Mouse (Mus musculus) MEL (cell line): ENCODE measurements around the gene Ttyh2. TPM values are rescaled to one million over a fixed set of nuclear protein-coding genes. Genes with fewer than 3 reads are reported as not detected.

ENCODE experiments used
- DNase-seq: peaks from one replicate; pipeline ENCODE4 v3.0.0; 2011; ENCODE audit warnings: low read depth, low spot score
- H3K27ac ChIP-seq: 2 replicates; pipeline ENCODE4 v1.5.1; 2012; ENCODE audit warnings: low read depth, mild to moderate bottlenecking, control low read depth, low read length, moderate library complexity; ENCODE audit not compliant: control insufficient read depth
- H3K27me3 ChIP-seq, 2 experiments: fragments of 150-350 bp in 1 of 2; sonication (generic) in 1 of 2; 2 replicates each; pipeline ENCODE4 v1.6.1; 2012; ENCODE audit warnings: low read length in 2 of 2, mild to moderate bottlenecking in 2 of 2, improper control_type of control experiment in 1 of 2, moderate library complexity in 1 of 2; ENCODE audit not compliant: insufficient read depth in 2 of 2, control insufficient read depth in 1 of 2
- H3K36me3 ChIP-seq, 2 experiments: 2 replicates each; pipeline ENCODE4 v1.6.1; 2012 to 2014; ENCODE audit warnings: low read length in 2 of 2, improper control_type of control experiment in 1 of 2, inconsistent platforms in 1 of 2, mild to moderate bottlenecking in 1 of 2; ENCODE audit not compliant: insufficient read depth in 2 of 2, control insufficient read depth in 1 of 2
- H3K4me1 ChIP-seq, 2 experiments: fragments of 150-350 bp in 1 of 2; sonication (generic) in 1 of 2; 2 replicates each; pipeline ENCODE4 v1.6.1; 2012; ENCODE audit warnings: low read length in 2 of 2, improper control_type of control experiment in 1 of 2, mild to moderate bottlenecking in 1 of 2; ENCODE audit not compliant: insufficient read depth in 2 of 2, control insufficient read depth in 1 of 2
- H3K4me3 ChIP-seq, 2 experiments: fragments of 150-350 bp in 1 of 2; sonication (generic) in 1 of 2; 2 replicates each; pipeline ENCODE4 v1.5.1; 2012; ENCODE audit warnings: low read depth in 2 of 2, low read length in 2 of 2, mild to moderate bottlenecking in 2 of 2, moderate library complexity in 2 of 2, control low read depth in 1 of 2, improper control_type of control experiment in 1 of 2; ENCODE audit not compliant: control insufficient read depth in 1 of 2, insufficient read depth in 1 of 2
- H3K79me2 ChIP-seq: 2 replicates; pipeline ENCODE4 v1.6.1; 2012; ENCODE audit warnings: mild to moderate bottlenecking, low read length, moderate library complexity; ENCODE audit not compliant: control insufficient read depth, poor library complexity, insufficient read depth
- H3K9ac ChIP-seq: 2 replicates; pipeline ENCODE4 v1.6.1; 2012; ENCODE audit warnings: low read depth, mild to moderate bottlenecking, control low read depth, low read length, moderate library complexity; ENCODE audit not compliant: control insufficient read depth, poor library complexity, severe bottlenecking
- H3K9me3 ChIP-seq: fragments of 150-350 bp; sonication (generic); replicated peaks from 2 replicates; pipeline ENCODE4 v1.6.1; 2012; ENCODE audit warnings: mild to moderate bottlenecking, low read length, improper control_type of control experiment, moderate library complexity; ENCODE audit not compliant: insufficient read depth
- BHLHE40 ChIP-seq: IDR thresholded peaks from 2 replicates; pipeline ENCODE4 v1.6.1; 2012; ENCODE audit warnings: low read depth, mild to moderate bottlenecking, inconsistent platforms, low read length, improper control_type of control experiment, borderline replicate concordance
- CHD2 ChIP-seq: IDR thresholded peaks from 2 replicates; pipeline ENCODE4 v1.6.1; 2011; ENCODE audit warnings: low read length, improper control_type of control experiment
- E2F4 ChIP-seq: IDR thresholded peaks from 2 replicates; pipeline ENCODE4 v1.6.1; 2011; ENCODE audit warnings: low read depth, low read length, improper control_type of control experiment, borderline replicate concordance
- EP300 ChIP-seq, 2 experiments: IDR thresholded peaks; 2 replicates each; pipeline ENCODE4 v1.6.1; 2011; ENCODE audit warnings: improper control_type of control experiment in 2 of 2, low read length in 2 of 2, low read depth in 1 of 2, mild to moderate bottlenecking in 1 of 2
- ETS1 ChIP-seq: IDR thresholded peaks from 2 replicates; pipeline ENCODE4 v1.6.1; 2012; ENCODE audit warnings: low read depth, mild to moderate bottlenecking, inconsistent platforms, low read length, improper control_type of control experiment, moderate library complexity
- GATA1 ChIP-seq: IDR thresholded peaks from 2 replicates; pipeline ENCODE4 v1.6.1; 2011; ENCODE audit warnings: low read depth, low read length, improper control_type of control experiment
- JUND ChIP-seq: IDR thresholded peaks from 2 replicates; pipeline ENCODE4 v1.6.1; 2011; ENCODE audit warnings: low read depth, mild to moderate bottlenecking, improper control_type of control experiment, low read length
- KAT2A ChIP-seq: conservative IDR thresholded peaks from 2 replicates; pipeline ENCODE4 v1.6.1; 2012; ENCODE audit warnings: low read depth, low read length, improper control_type of control experiment, inconsistent platforms
- MAFK ChIP-seq: IDR thresholded peaks from 2 replicates; pipeline ENCODE4 v1.6.1; 2011; ENCODE audit warnings: low read depth, mild to moderate bottlenecking, low read length, improper control_type of control experiment, borderline replicate concordance
- MAZ ChIP-seq: IDR thresholded peaks from 2 replicates; pipeline ENCODE4 v1.6.1; 2012; ENCODE audit warnings: low read depth, mild to moderate bottlenecking, inconsistent platforms, low read length, improper control_type of control experiment
- MXI1 ChIP-seq: IDR thresholded peaks from 2 replicates; pipeline ENCODE4 v1.6.1; 2011; ENCODE audit warnings: mild to moderate bottlenecking, low read depth, low read length, improper control_type of control experiment
- MYC ChIP-seq: IDR thresholded peaks from 2 replicates; pipeline ENCODE4 v1.6.1; 2011; ENCODE audit warnings: low read depth, mild to moderate bottlenecking, low read length, improper control_type of control experiment, moderate library complexity
- NELFE ChIP-seq: IDR thresholded peaks from 2 replicates; pipeline ENCODE4 v1.6.1; 2011; ENCODE audit warnings: low read depth, low read length, improper control_type of control experiment
- POLR2A ChIP-seq, 2 experiments: IDR thresholded peaks; 2 replicates each; pipeline ENCODE4 v1.6.1; 2011 to 2012; ENCODE audit warnings: low read length in 2 of 2, mild to moderate bottlenecking in 2 of 2, control low read depth in 1 of 2, improper control_type of control experiment in 1 of 2, low read depth in 1 of 2, moderate library complexity in 1 of 2; ENCODE audit not compliant: control insufficient read depth in 1 of 2, insufficient read depth in 1 of 2, poor library complexity in 1 of 2
- POLR2AphosphoS2 ChIP-seq: IDR thresholded peaks from 2 replicates; pipeline ENCODE4 v1.6.1; 2011; ENCODE audit warnings: low read length, improper control_type of control experiment
- RCOR1 ChIP-seq: IDR thresholded peaks from 2 replicates; pipeline ENCODE4 v1.6.1; 2012; ENCODE audit warnings: low read depth, mild to moderate bottlenecking, inconsistent platforms, low read length, improper control_type of control experiment
- SIN3A ChIP-seq: IDR thresholded peaks from 2 replicates; pipeline ENCODE4 v1.6.1; 2012; ENCODE audit warnings: low read length, improper control_type of control experiment, inconsistent platforms
- TBP ChIP-seq: IDR thresholded peaks from 2 replicates; pipeline ENCODE4 v1.8.0; 2011; ENCODE audit warnings: low read depth, low read length, improper control_type of control experiment
- USF1 ChIP-seq: IDR thresholded peaks from 2 replicates; pipeline ENCODE4 v1.6.1; 2014; ENCODE audit warnings: low read depth, mild to moderate bottlenecking, inconsistent platforms, low read length, improper control_type of control experiment, moderate library complexity
- USF2 ChIP-seq, 2 experiments: IDR thresholded peaks; 2 replicates each; pipeline ENCODE4 v1.6.1; 2011 to 2012; ENCODE audit warnings: improper control_type of control experiment in 2 of 2, low read length in 2 of 2, borderline replicate concordance in 1 of 2, inconsistent platforms in 1 of 2, low read depth in 1 of 2, mild to moderate bottlenecking in 1 of 2; ENCODE audit not compliant: insufficient read depth in 1 of 2
- ZC3H11A ChIP-seq: IDR thresholded peaks from 2 replicates; pipeline ENCODE4 v1.6.1; 2012; ENCODE audit warnings: low read depth, mild to moderate bottlenecking, inconsistent platforms, low read length, improper control_type of control experiment
- ZKSCAN1 ChIP-seq: IDR thresholded peaks from 2 replicates; pipeline ENCODE4 v1.6.1; 2012; ENCODE audit warnings: low read depth, mild to moderate bottlenecking, inconsistent platforms, low read length, improper control_type of control experiment, moderate library complexity
- ZNF384 ChIP-seq: IDR thresholded peaks from 2 replicates; pipeline ENCODE4 v1.6.1; 2012; ENCODE audit warnings: low read depth, mild to moderate bottlenecking, inconsistent platforms, low read length, improper control_type of control experiment
- polyA plus RNA-seq, 2 experiments: library from polyadenylated mRNA; stranded (reverse) in 1 of 2; unstranded in 1 of 2; fragments of >175 nt in 1 of 2; fragments of >200 nt in 1 of 2; gene quantifications; 2 replicates each; pipeline versions ENCODE4 v1.2.1 to v1.2.4; 2012; ENCODE audit warnings: low replicate concordance in 2 of 2, low read depth in 1 of 2; ENCODE audit not compliant: insufficient read length in 2 of 2, insufficient read depth in 1 of 2, missing spikeins in 1 of 2
- total RNA-seq: library from RNA; depleted of rRNA; stranded (reverse); fragments of 300-350 nt; gene quantifications from 2 replicates; pipeline ENCODE4 v1.2.3, GENCODE M21; 2012

Gene Ttyh2
- total and polyA plus RNA-seq, 3 experiments = 7.2 to 9.7 TPM; not detected in 1

GRCm38 (mm10) chr11:114676896-114677530, 1.8 kb downstream of the Ttyh2 start:
- Histone ChIP-seq H3K27me3 (no peaks in the 10 kb centered on the region), H3K9ac (peak overlapping the region; percentile 74), H3K79me2 (no peaks in the 10 kb centered on the region; the same call in 1 of the 2 replicates), H3K27ac (no peak overlapping the region), H3K9me3 (no peaks in the 10 kb centered on the region), H3K4me1 (no peaks in the 10 kb centered on the region)
- DNase-seq = no peak
- TF ChIP-seq BHLHE40 (no peak), MAFK (no peak), ZNF384 (no peak), USF1 (no peak), GATA1 (no peak), MXI1 (no peak), ETS1 (no peak), USF2 (IDR thresholded peaks at IDR 0.05; ENCODE audit: borderline replicate concordance in 1 of 2, insufficient read depth in 1 of 2, low read depth in 1 of 2, low read length in 2 of 2) (no peak), ZKSCAN1 (no peak), SIN3A (no peak), ZC3H11A (no peak), E2F4 (no peak)
- TF ChIP-seq, all 39 proteins: peak for 0
- Histone ChIP-seq H3K4me3 (peak overlapping the region; percentile 72 to 94), H3K36me3 (no peaks in the 10 kb centered on the region)

- Histone ChIP-seq H3K36me3 (peaks cover 0 to 5% of the 10 kb centered on the region in 2 experiments; a peak in 2 of 4 replicates), H3K4me3 (no peak overlapping the region), H3K27ac (no peak overlapping the region), H3K79me2 (no peaks in the 10 kb centered on the region; the same call in 1 of the 2 replicates), H3K9me3 (no peaks in the 10 kb centered on the region), H3K4me1 (peaks cover 4 to 15% of the 10 kb centered on the region in 2 experiments), H3K9ac (no peak overlapping the region), H3K27me3 (no peaks in the 10 kb centered on the region)
- TF ChIP-seq RCOR1 (no peak), USF1 (no peak), KAT2A (no peak), JUND (no peak), POLR2AphosphoS2 (no peak), SIN3A (no peak), TBP (no peak), CHD2 (no peak), MAZ (no peak), GATA1 (no peak), NELFE (no peak), MAFK (no peak), MYC (no peak), MXI1 (no peak), EP300 (IDR thresholded peaks at IDR 0.05; ENCODE audit: low read depth in 1 of 2, low read length in 2 of 2) (no peak), POLR2A (IDR thresholded peaks at IDR 0.05; ENCODE audit: control insufficient read depth in 1 of 2, insufficient read depth in 1 of 2, low read depth in 1 of 2, low read length in 2 of 2, poor library complexity in 1 of 2) (no peak)
- DNase-seq = peak; percentile 30
Measured at GRCm38 (mm10) chr11:114679582-114679981, 4.4 kb downstream of the Ttyh2 start.
